Mouse (Mus musculus) megakaryocyte progenitor cell, adult 5-6 weeks (primary cell): ENCODE measurements around the gene Dnaja1. TPM values are rescaled to one million over a fixed set of nuclear protein-coding genes. Genes with fewer than 3 reads are reported as not detected.

Experiments used
- ATAC-seq: replicated peaks from 2 replicates; pipeline ENCODE4 v1.8.0; 2016; ENCODE audit warnings: mild to moderate bottlenecking, moderate TSS enrichment, inconsistent platforms; ENCODE audit not compliant: poor library complexity
- total RNA-seq, 2 experiments: library from RNA; stranded (forward) in 1 of 2; stranded (reverse) in 1 of 2; fragments of 157-497, 149-512 nt in 1 of 2; fragments of 200-1000 nt in 1 of 2; gene quantifications; 2 replicates each; pipeline versions ENCODE4 v1.2.3 to v1.2.4; 2015 to 2017

Gene Dnaja1
- total RNA-seq (2015) (156 and 168 TPM in 2 replicates), total RNA-seq (2017) (332 and 482 TPM in 2 replicates)

- peak; percentile 76 for ATAC-seq
Measured at GRCm38 (mm10) chr4:40722011-40722666, at the start of gene Dnaja1. Dnaja1 (plus strand) TSS chr4:40722150.

GRCm38 (mm10) chr4:40673526-40673925, 48.4 kb upstream of the Dnaja1 start:
- ATAC-seq: no peak

GRCm38 (mm10) chr4:40676338-40676737, 45.6 kb upstream of the Dnaja1 start:
- ATAC-seq: no peak

- peak; percentile 51 for ATAC-seq
Measured at GRCm38 (mm10) chr4:40677132-40677531, 44.8 kb upstream of the Dnaja1 start.

- ATAC-seq: peak; percentile 93
Measured at GRCm38 (mm10) chr4:40680250-40680860, 41.6 kb upstream of the Dnaja1 start.

GRCm38 (mm10) chr4:40681908-40682307, 40.0 kb upstream of the Dnaja1 start:
- peak; percentile 30; the same call in 1 of the 2 replicates for ATAC-seq

- no peak for ATAC-seq
Measured at GRCm38 (mm10) chr4:40682359-40682758, 39.6 kb upstream of the Dnaja1 start.

- ATAC-seq: peak; percentile 32; the same call in 1 of the 2 replicates
Measured at GRCm38 (mm10) chr4:40683306-40683705, 38.6 kb upstream of the Dnaja1 start.

- no peak for ATAC-seq
Measured at GRCm38 (mm10) chr4:40691100-40691499, 30.9 kb upstream of the Dnaja1 start.

- no peak for ATAC-seq
Measured at GRCm38 (mm10) chr4:40697059-40697458, 24.9 kb upstream of the Dnaja1 start.

- no peak for ATAC-seq
Measured at GRCm38 (mm10) chr4:40700216-40700615, 21.7 kb upstream of the Dnaja1 start.

GRCm38 (mm10) chr4:40701796-40702195, 20.2 kb upstream of the Dnaja1 start:
- ATAC-seq: no peak

- peak; percentile 98 for ATAC-seq
Measured at GRCm38 (mm10) chr4:40702797-40703709, 18.9 kb upstream of the Dnaja1 start, which contains the start of gene Aptx. Aptx (minus strand) TSS chr4:40703194.

- no peak for ATAC-seq
Measured at GRCm38 (mm10) chr4:40703710-40704275, 18.2 kb upstream of the Dnaja1 start.

- no peak for ATAC-seq
Measured at GRCm38 (mm10) chr4:40717141-40717540, 4.8 kb upstream of the Dnaja1 start.

GRCm38 (mm10) chr4:40720910-40721309, 1.0 kb upstream of the Dnaja1 start:
- peak; percentile 40 for ATAC-seq

GRCm38 (mm10) chr4:40722687-40723460, 924 bp downstream of the Dnaja1 start:
- ATAC-seq: peak; percentile 54

- no peak for ATAC-seq
Measured at GRCm38 (mm10) chr4:40725141-40725540, 3.2 kb downstream of the Dnaja1 start.

GRCm38 (mm10) chr4:40725554-40725953, 3.6 kb downstream of the Dnaja1 start:
- no peak for ATAC-seq

- 0 out of 2 replicates have a peak, but pooled peaks have one; percentile 11 for ATAC-seq
Measured at GRCm38 (mm10) chr4:40727247-40727646, 5.3 kb downstream of the Dnaja1 start.
